Mouse (Mus musculus): ENCODE results near the gene Cd151. TPM values are rescaled to one million over a fixed set of nuclear protein-coding genes. Genes with fewer than 3 reads are reported as not detected.

The Cd151 gene
- 43.8 and 44.1 TPM in 2 replicates for polyA plus RNA-seq (2014; fragmentation: Nextera tagmentation; extraction: Ambion mirVana)

GRCm38 (mm10) chr7:141467230-141468030, at the start of gene Cd151:
TSS of gene Cd151 (plus strand) at chr7:141467392.
- peak; percentile 81 for DNase-seq
- Histone ChIP-seq H3K4me3 (replicated peaks; ENCODE audit: low read depth, low read length) (peak within 1 kb of the TSS; percentile 54), H3K9me3 (ENCODE audit: control insufficient read depth, low read length) (no peaks in the 10 kb centered on the region), H3K36me3 (ENCODE audit: control insufficient read depth, insufficient read depth, low read length) (peaks cover 24% of the 10 kb centered on the region), H3K27ac (replicated peaks; ENCODE audit: low read depth, low read length) (peak within 1 kb of the TSS; percentile 84), H3K4me2 (ENCODE audit: low read length) (peak within 1 kb of the TSS; percentile 67), H3K4me1 (ENCODE audit: control insufficient read depth, insufficient read depth, low read length) (peaks cover 31% of the 10 kb centered on the region), H3K9ac (replicated peaks; ENCODE audit: low read length) (peak within 1 kb of the TSS; percentile 75), H3K27me3 (ENCODE audit: control insufficient read depth, insufficient read depth, low read length) (peaks cover 48% of the 10 kb centered on the region)
- ATAC-seq (ENCODE audit: low FRiP score, low TSS enrichment), result peak; percentile 59
- under 1% methylated on average over 52 of the region's 52 CpGs for WGBS

- H3K9me3 ChIP-seq (ENCODE audit: control insufficient read depth, low read length), result no peaks in the 10 kb centered on the region
- 69% methylated on average over 8 of the region's 8 CpGs for WGBS
- no peak overlapping the region for H3K27ac ChIP-seq (replicated peaks; ENCODE audit: low read depth, low read length)
- H3K4me1 ChIP-seq (ENCODE audit: control insufficient read depth, insufficient read depth, low read length), result peaks cover 8% of the 10 kb centered on the region
- no peak overlapping the region for H3K4me2 ChIP-seq (ENCODE audit: low read length)
- no peak for ATAC-seq (ENCODE audit: low FRiP score, low TSS enrichment)
- DNase-seq, result no peak
- H3K4me3 ChIP-seq (replicated peaks; ENCODE audit: low read depth, low read length), result no peak overlapping the region
- no peaks in the 10 kb centered on the region for H3K27me3 ChIP-seq (ENCODE audit: control insufficient read depth, insufficient read depth, low read length)
- no peak overlapping the region for H3K9ac ChIP-seq (replicated peaks; ENCODE audit: low read length)
- no peaks in the 10 kb centered on the region for H3K36me3 ChIP-seq (ENCODE audit: control insufficient read depth, insufficient read depth, low read length)
Measured at GRCm38 (mm10) chr7:141417731-141418681, 49.2 kb upstream of the Cd151 start.

- H3K4me2 ChIP-seq (ENCODE audit: low read length), result no peak overlapping the region
- no peaks in the 10 kb centered on the region for H3K9me3 ChIP-seq (ENCODE audit: control insufficient read depth, low read length)
- ATAC-seq (ENCODE audit: low FRiP score, low TSS enrichment) (no peak), DNase-seq (peak; percentile 17)
- no peaks in the 10 kb centered on the region for H3K27me3 ChIP-seq (ENCODE audit: control insufficient read depth, insufficient read depth, low read length)
- H3K4me1 ChIP-seq (ENCODE audit: control insufficient read depth, insufficient read depth, low read length), result peaks cover 4% of the 10 kb centered on the region; the same call in 1 of the 2 replicates
- WGBS, result 77% methylated on average over 7 of the region's 7 CpGs
- H3K9ac ChIP-seq (replicated peaks; ENCODE audit: low read length), result no peak overlapping the region
- H3K27ac ChIP-seq (replicated peaks; ENCODE audit: low read depth, low read length), result no peak overlapping the region
- no peak overlapping the region for H3K4me3 ChIP-seq (replicated peaks; ENCODE audit: low read depth, low read length)
- H3K36me3 ChIP-seq (ENCODE audit: control insufficient read depth, insufficient read depth, low read length), result no peaks in the 10 kb centered on the region
Measured at GRCm38 (mm10) chr7:141418970-141419369, 48.2 kb upstream of the Cd151 start.

GRCm38 (mm10) chr7:141420030-141420702, 47.0 kb upstream of the Cd151 start:
- no peak for DNase-seq
- H3K36me3 ChIP-seq (ENCODE audit: control insufficient read depth, insufficient read depth, low read length), result no peaks in the 10 kb centered on the region
- no peak overlapping the region for H3K4me2 ChIP-seq (ENCODE audit: low read length)
- H3K4me1 ChIP-seq (ENCODE audit: control insufficient read depth, insufficient read depth, low read length), result no peaks in the 10 kb centered on the region
- no peak overlapping the region for H3K9ac ChIP-seq (replicated peaks; ENCODE audit: low read length)
- ATAC-seq (ENCODE audit: low FRiP score, low TSS enrichment), result no peak
- H3K27me3 ChIP-seq (ENCODE audit: control insufficient read depth, insufficient read depth, low read length), result no peaks in the 10 kb centered on the region
- H3K9me3 ChIP-seq (ENCODE audit: control insufficient read depth, low read length), result no peaks in the 10 kb centered on the region
- 89% methylated on average over 9 of the region's 9 CpGs for WGBS
- H3K27ac ChIP-seq (replicated peaks; ENCODE audit: low read depth, low read length), result no peak overlapping the region
- H3K4me3 ChIP-seq (replicated peaks; ENCODE audit: low read depth, low read length), result no peak overlapping the region

GRCm38 (mm10) chr7:141423811-141424210, 43.4 kb upstream of the Cd151 start:
- H3K27ac ChIP-seq (replicated peaks; ENCODE audit: low read depth, low read length), result no peak overlapping the region
- H3K4me1 ChIP-seq (ENCODE audit: control insufficient read depth, insufficient read depth, low read length), result peaks cover 7% of the 10 kb centered on the region; the same call in 1 of the 2 replicates
- H3K4me3 ChIP-seq (replicated peaks; ENCODE audit: low read depth, low read length), result no peak overlapping the region
- H3K4me2 ChIP-seq (ENCODE audit: low read length), result no peak overlapping the region
- no peak for DNase-seq
- 71% methylated on average over 4 of the region's 4 CpGs for WGBS
- 0 out of 2 replicates have a peak, but pooled peaks cover 11% of the 10 kb centered on the region for H3K36me3 ChIP-seq (ENCODE audit: control insufficient read depth, insufficient read depth, low read length)
- ATAC-seq (ENCODE audit: low FRiP score, low TSS enrichment), result no peak
- no peak overlapping the region for H3K9ac ChIP-seq (replicated peaks; ENCODE audit: low read length)
- H3K27me3 ChIP-seq (ENCODE audit: control insufficient read depth, insufficient read depth, low read length), result no peaks in the 10 kb centered on the region
- H3K9me3 ChIP-seq (ENCODE audit: control insufficient read depth, low read length), result no peaks in the 10 kb centered on the region

GRCm38 (mm10) chr7:141426948-141427730, 40.1 kb upstream of the Cd151 start:
- ATAC-seq (ENCODE audit: low FRiP score, low TSS enrichment), result no peak
- Histone ChIP-seq H3K9ac (replicated peaks; ENCODE audit: low read length) (no peak overlapping the region), H3K4me2 (ENCODE audit: low read length) (no peak overlapping the region), H3K9me3 (ENCODE audit: control insufficient read depth, low read length) (no peaks in the 10 kb centered on the region), H3K4me1 (ENCODE audit: control insufficient read depth, insufficient read depth, low read length) (peaks cover 12% of the 10 kb centered on the region; the same call in 1 of the 2 replicates), H3K27ac (replicated peaks; ENCODE audit: low read depth, low read length) (no peak overlapping the region), H3K4me3 (replicated peaks; ENCODE audit: low read depth, low read length) (no peak overlapping the region), H3K27me3 (ENCODE audit: control insufficient read depth, insufficient read depth, low read length) (no peaks in the 10 kb centered on the region), H3K36me3 (ENCODE audit: control insufficient read depth, insufficient read depth, low read length) (peaks cover 32% of the 10 kb centered on the region)
- no peak for DNase-seq
- 88% methylated on average over 12 of the region's 12 CpGs for WGBS

- Histone ChIP-seq H3K9me3 (ENCODE audit: control insufficient read depth, low read length) (no peaks in the 10 kb centered on the region), H3K4me3 (replicated peaks; ENCODE audit: low read depth, low read length) (peak overlapping the region; percentile 52), H3K4me2 (ENCODE audit: low read length) (peak overlapping the region; percentile 90), H3K9ac (replicated peaks; ENCODE audit: low read length) (peak overlapping the region; percentile 81), H3K36me3 (ENCODE audit: control insufficient read depth, insufficient read depth, low read length) (peaks cover 40% of the 10 kb centered on the region), H3K27me3 (ENCODE audit: control insufficient read depth, insufficient read depth, low read length) (no peaks in the 10 kb centered on the region), H3K4me1 (ENCODE audit: control insufficient read depth, insufficient read depth, low read length) (peaks cover 17% of the 10 kb centered on the region), H3K27ac (replicated peaks; ENCODE audit: low read depth, low read length) (peak overlapping the region; percentile 79)
- no peak for ATAC-seq (ENCODE audit: low FRiP score, low TSS enrichment)
- no peak for DNase-seq
- 62% methylated on average over 5 of the region's 5 CpGs for WGBS
Measured at GRCm38 (mm10) chr7:141428701-141429100, 38.5 kb upstream of the Cd151 start.
